Mouse (Mus musculus): ENCODE data around the gene Camkmt.

- TF ChIP-seq CTCF (IDR thresholded peaks at IDR 0.05; ENCODE audit: extremely low read depth, insufficient read length, insufficient replicate concordance, low read depth, low read length) (no peak), POLR2A (IDR thresholded peaks at IDR 0.05; ENCODE audit: low read depth, low read length) (no peak)
Measured at GRCm38 (mm10) chr17:85271466-85272175, 181.3 kb downstream of the Camkmt start.

All from small intestine, adult 2 months (tissue).